Mouse (Mus musculus): Measurements from ENCODE around the gene Eml6. TPM values are rescaled to one million over a fixed set of nuclear protein-coding genes. Genes with fewer than 3 reads are reported as not detected.
"Not testable (repeated sequence)": the region's sequence is repeated elsewhere in the genome, so short reads cannot be mapped to it uniquely, and the experiment has no call there.

Eml6 gene
- total and polyA plus RNA-seq, 2 experiments: 0.12 to 2.5 TPM

GRCm38 (mm10) chr11:29761387-29761786, 264.4 kb downstream of the Eml6 start:
- Histone ChIP-seq H3K9ac (ENCODE audit: low read depth, low read length) (no peak overlapping the region), H3K4me3 (ENCODE audit: insufficient read depth, low read depth, low read length) (no peak overlapping the region), H3K79me2 (ENCODE audit: control insufficient read depth, insufficient read depth, low read length) (no peaks in the 10 kb centered on the region), H3K27ac (replicated peaks; ENCODE audit: insufficient read depth, low read depth, low read length) (no peak overlapping the region), H3K27me3 (ENCODE audit: control insufficient read depth, insufficient read depth, low read length) (no peaks in the 10 kb centered on the region), H3K4me1 (ENCODE audit: control insufficient read depth, insufficient read depth, low read length) (peaks cover 5% of the 10 kb centered on the region), H3K36me3 (ENCODE audit: control insufficient read depth, insufficient read depth, low read length) (no peaks in the 10 kb centered on the region)
- TF ChIP-seq POLR2A (IDR thresholded peaks at IDR 0.05; ENCODE audit: extremely low read depth, insufficient read depth, low read length) (no peak), CTCF (IDR thresholded peaks at IDR 0.05; ENCODE audit: low read depth, low read length) (no peak)
- no peak for DNase-seq (ENCODE audit: extremely low read depth, low read depth, low spot score)
- 97% methylated on average over 9 of the region's 9 CpGs for WGBS

- Histone ChIP-seq H3K9ac (ENCODE audit: low read depth, low read length) (no peak overlapping the region), H3K27ac (replicated peaks; ENCODE audit: insufficient read depth, low read depth, low read length) (no peak overlapping the region), H3K27me3 (ENCODE audit: control insufficient read depth, insufficient read depth, low read length) (no peaks in the 10 kb centered on the region), H3K36me3 (ENCODE audit: control insufficient read depth, insufficient read depth, low read length) (no peaks in the 10 kb centered on the region), H3K79me2 (ENCODE audit: control insufficient read depth, insufficient read depth, low read length) (no peaks in the 10 kb centered on the region), H3K4me3 (ENCODE audit: insufficient read depth, low read depth, low read length) (no peak overlapping the region), H3K4me1 (ENCODE audit: control insufficient read depth, insufficient read depth, low read length) (peaks cover 5% of the 10 kb centered on the region)
- 94% methylated on average over 5 of the region's 5 CpGs for WGBS
- TF ChIP-seq CTCF (IDR thresholded peaks at IDR 0.05; ENCODE audit: low read depth, low read length) (no peak), POLR2A (IDR thresholded peaks at IDR 0.05; ENCODE audit: extremely low read depth, insufficient read depth, low read length) (no peak)
- no peak for DNase-seq (ENCODE audit: extremely low read depth, low read depth, low spot score)
These were observed 267.2 kb downstream of the Eml6 start for GRCm38 (mm10) chr11:29758617-29759016.

DNA sequence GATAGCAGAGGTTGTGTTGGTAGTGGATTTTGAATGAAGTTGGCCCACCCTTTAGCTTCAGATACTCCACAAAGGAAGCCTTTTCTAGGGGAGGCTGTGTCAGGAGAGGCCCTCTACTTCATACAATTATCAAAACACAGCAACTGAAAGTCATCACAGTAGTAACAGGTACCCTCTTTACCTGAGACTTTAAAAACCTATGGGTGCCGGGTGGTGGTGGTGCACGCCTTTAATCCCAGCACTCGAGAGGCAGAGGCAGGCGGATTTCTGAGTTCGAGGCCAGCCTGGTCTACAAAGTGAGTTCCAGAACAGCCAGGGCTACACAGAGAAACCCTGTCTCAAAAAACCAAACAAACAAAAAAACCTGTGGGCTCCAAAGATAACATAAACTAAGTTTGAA, 269.8 kb downstream of the Eml6 start:
- not testable (repeated sequence) for DNase-seq (ENCODE audit: extremely low read depth, low read depth, low spot score); H3K79me2 ChIP-seq (ENCODE audit: control insufficient read depth, insufficient read depth, low read length); H3K27me3 ChIP-seq (ENCODE audit: control insufficient read depth, insufficient read depth, low read length); H3K4me1 ChIP-seq (ENCODE audit: control insufficient read depth, insufficient read depth, low read length); H3K4me3 ChIP-seq (ENCODE audit: insufficient read depth, low read depth, low read length); H3K27ac ChIP-seq (replicated peaks; ENCODE audit: insufficient read depth, low read depth, low read length); H3K36me3 ChIP-seq (ENCODE audit: control insufficient read depth, insufficient read depth, low read length); H3K9ac ChIP-seq (ENCODE audit: low read depth, low read length)
- 98% methylated on average over 5 of the region's 5 CpGs for WGBS

DNA sequence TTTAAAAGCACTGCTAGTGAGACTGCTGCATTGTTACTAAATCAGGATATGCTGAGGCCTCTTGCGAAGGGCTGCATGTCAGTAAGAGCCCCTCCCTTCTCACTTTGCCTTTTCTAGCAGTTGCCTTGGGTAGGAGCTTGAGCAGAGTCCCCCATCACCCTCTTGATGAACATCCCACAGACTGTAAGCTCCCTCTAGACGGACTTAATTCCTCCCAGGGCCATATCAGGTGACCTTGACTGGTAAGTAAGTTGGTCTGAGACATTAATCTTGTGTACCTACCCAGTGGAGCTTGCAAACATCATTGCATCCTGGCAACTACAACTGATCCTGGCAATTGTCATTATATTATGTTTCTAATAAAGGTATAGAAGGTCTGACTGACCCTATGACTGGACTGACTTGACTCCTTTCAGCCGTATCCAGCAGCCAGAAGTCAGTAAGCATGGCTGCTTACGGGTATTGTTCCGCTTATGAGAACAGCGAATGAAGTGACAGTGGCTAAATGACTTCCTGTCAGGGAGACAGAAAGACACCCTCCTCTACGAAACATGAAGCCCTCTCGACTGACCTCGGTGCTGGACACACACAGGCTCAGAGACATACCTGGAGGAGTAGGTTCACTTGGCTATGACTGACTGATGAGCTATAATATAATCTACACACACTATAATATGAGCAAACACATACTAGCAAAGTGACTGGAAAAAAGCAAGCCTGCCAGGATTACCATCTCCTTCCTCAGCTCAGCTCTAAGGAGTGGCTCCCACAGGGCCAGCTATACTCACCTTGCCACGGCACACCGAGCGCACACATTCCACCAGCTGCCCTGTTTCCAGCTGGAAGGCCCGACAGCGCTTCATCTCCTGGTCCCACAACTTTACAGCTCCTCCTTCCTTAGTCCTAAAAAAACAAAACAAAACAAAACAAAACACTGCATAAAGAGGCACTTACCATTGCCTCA, 273.9 kb downstream of the Eml6 start:
- DNase-seq (ENCODE audit: extremely low read depth, low read depth, low spot score): no peak
- Histone ChIP-seq H3K9ac (ENCODE audit: low read depth, low read length) (no peak overlapping the region), H3K36me3 (ENCODE audit: control insufficient read depth, insufficient read depth, low read length) (no peaks in the 10 kb centered on the region), H3K27ac (replicated peaks; ENCODE audit: insufficient read depth, low read depth, low read length) (no peak overlapping the region), H3K79me2 (ENCODE audit: control insufficient read depth, insufficient read depth, low read length) (no peaks in the 10 kb centered on the region), H3K4me3 (ENCODE audit: insufficient read depth, low read depth, low read length) (no peak overlapping the region), H3K27me3 (ENCODE audit: control insufficient read depth, insufficient read depth, low read length) (no peaks in the 10 kb centered on the region), H3K4me1 (ENCODE audit: control insufficient read depth, insufficient read depth, low read length) (no peaks in the 10 kb centered on the region)
- no peak for TF ChIP-seq CTCF (IDR thresholded peaks at IDR 0.05; ENCODE audit: low read depth, low read length)
- no peak for TF ChIP-seq POLR2A (IDR thresholded peaks at IDR 0.05; ENCODE audit: extremely low read depth, insufficient read depth, low read length)
- WGBS: 90% methylated on average over 14 of the region's 14 CpGs

DNA sequence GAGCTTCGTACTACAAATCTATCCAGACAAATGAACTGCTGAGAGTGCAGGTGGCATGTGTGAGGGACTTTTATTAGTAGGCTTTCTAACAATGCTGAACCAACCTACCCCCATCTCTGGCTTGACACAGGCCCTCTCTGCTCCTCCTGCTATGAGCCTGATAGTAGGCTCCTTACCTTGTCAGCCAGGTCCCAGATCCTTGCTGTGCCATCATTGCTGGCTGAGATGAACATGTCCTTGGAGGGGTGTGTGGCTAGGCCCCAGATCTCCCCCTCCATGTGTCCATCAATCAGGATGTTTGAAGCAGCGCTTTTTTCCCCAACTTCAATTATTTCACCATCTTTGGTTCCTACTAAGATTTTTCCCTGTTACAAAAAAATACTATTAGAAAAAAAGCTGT, 274.8 kb downstream of the Eml6 start:
- WGBS: 97% methylated on average over 2 of the region's 2 CpGs
- no peak overlapping the region for H3K4me3 ChIP-seq (ENCODE audit: insufficient read depth, low read depth, low read length)

GRCm38 (mm10) chr11:29749468-29749829, 276.4 kb downstream of the Eml6 start:
- Histone ChIP-seq H3K36me3 (ENCODE audit: control insufficient read depth, insufficient read depth, low read length) (peaks cover 3% of the 10 kb centered on the region; the same call in 1 of the 2 replicates), H3K4me3 (ENCODE audit: insufficient read depth, low read depth, low read length) (no peak overlapping the region), H3K27me3 (ENCODE audit: control insufficient read depth, insufficient read depth, low read length) (no peaks in the 10 kb centered on the region), H3K79me2 (ENCODE audit: control insufficient read depth, insufficient read depth, low read length) (no peaks in the 10 kb centered on the region), H3K9ac (ENCODE audit: low read depth, low read length) (no peak overlapping the region), H3K27ac (replicated peaks; ENCODE audit: insufficient read depth, low read depth, low read length) (no peak overlapping the region), H3K4me1 (ENCODE audit: control insufficient read depth, insufficient read depth, low read length) (no peaks in the 10 kb centered on the region)
- TF ChIP-seq CTCF (IDR thresholded peaks at IDR 0.05; ENCODE audit: low read depth, low read length): no peak
- TF ChIP-seq POLR2A (IDR thresholded peaks at IDR 0.05; ENCODE audit: extremely low read depth, insufficient read depth, low read length): no peak
- DNase-seq (ENCODE audit: extremely low read depth, low read depth, low spot score): no peak
- WGBS: 100% methylated on average over 1 of the region's 1 CpGs

More for the DNA sequence above, 274.8 kb downstream of the Eml6 start:
- no peak overlapping the region for H3K9ac ChIP-seq (ENCODE audit: low read depth, low read length)
- H3K27ac ChIP-seq (replicated peaks; ENCODE audit: insufficient read depth, low read depth, low read length): no peak overlapping the region
- TF ChIP-seq CTCF (IDR thresholded peaks at IDR 0.05; ENCODE audit: low read depth, low read length): no peak
- TF ChIP-seq POLR2A (IDR thresholded peaks at IDR 0.05; ENCODE audit: extremely low read depth, insufficient read depth, low read length): no peak
- H3K4me1 ChIP-seq (ENCODE audit: control insufficient read depth, insufficient read depth, low read length): no peaks in the 10 kb centered on the region
- no peaks in the 10 kb centered on the region for H3K79me2 ChIP-seq (ENCODE audit: control insufficient read depth, insufficient read depth, low read length)
- peaks cover 1% of the 10 kb centered on the region; the same call in 1 of the 2 replicates for H3K36me3 ChIP-seq (ENCODE audit: control insufficient read depth, insufficient read depth, low read length)
- no peak for DNase-seq (ENCODE audit: extremely low read depth, low read depth, low spot score)
- no peaks in the 10 kb centered on the region for H3K27me3 ChIP-seq (ENCODE audit: control insufficient read depth, insufficient read depth, low read length)
